Mouse (Mus musculus) CH12.LX (cell line): Measurements from ENCODE around the gene Lias. TPM values are rescaled to one million over a fixed set of nuclear protein-coding genes. Genes with fewer than 3 reads are reported as not detected.

Experiments
- DNase-seq: peaks from one replicate; pipeline ENCODE4 v3.0.0-alpha.2; 2013; ENCODE audit errors: extremely low read depth
- H3K27ac ChIP-seq: 2 replicates; pipeline ENCODE4 v1.5.1; 2012; ENCODE audit warnings: low read depth, mild to moderate bottlenecking, control low read depth, moderate library complexity; ENCODE audit not compliant: insufficient read depth
- H3K27me3 ChIP-seq: replicated peaks from 2 replicates; pipeline ENCODE3; 2012; ENCODE audit warnings: inconsistent platforms
- H3K36me3 ChIP-seq, 2 experiments: replicated peaks in 1 of 2; 2 replicates each; pipeline versions ENCODE3 to v1.6.1; 2012; ENCODE audit warnings: inconsistent platforms in 1 of 2, low read length in 1 of 2, mild to moderate bottlenecking in 1 of 2, mixed read lengths in 1 of 2, moderate library complexity in 1 of 2; ENCODE audit not compliant: control insufficient read depth in 1 of 2, insufficient read depth in 1 of 2
- H3K4me1 ChIP-seq, 2 experiments: 2 replicates each; pipeline ENCODE4 v1.6.1; 2012; ENCODE audit warnings: inconsistent platforms in 1 of 2, moderate library complexity in 1 of 2; ENCODE audit not compliant: insufficient read depth in 2 of 2, control insufficient read depth in 1 of 2
- H3K4me2 ChIP-seq: 2 replicates; pipeline ENCODE4 v1.6.1; 2012; ENCODE audit warnings: low read depth, mild to moderate bottlenecking, control low read depth; ENCODE audit not compliant: poor library complexity, insufficient read depth, severe bottlenecking
- H3K4me3 ChIP-seq, 3 experiments: fragments of 150-350 bp in 1 of 3; sonication (generic) in 1 of 3; replicated peaks in 1 of 3; 2 replicates each; pipeline versions ENCODE3 to v1.5.1; 2011 to 2012; ENCODE audit warnings: low read depth in 2 of 3, low read length in 2 of 3, mild to moderate bottlenecking in 2 of 3, moderate library complexity in 2 of 3, control low read depth in 1 of 3, improper control_type of control experiment in 1 of 3, inconsistent platforms in 1 of 3, mixed read lengths in 1 of 3; ENCODE audit not compliant: poor library complexity in 1 of 3
- H3K79me2 ChIP-seq: replicated peaks from 2 replicates; pipeline ENCODE4 v1.6.1; 2012; ENCODE audit warnings: mild to moderate bottlenecking, moderate library complexity; ENCODE audit not compliant: control insufficient read depth, poor library complexity, insufficient read depth, severe bottlenecking; ENCODE audit errors: extremely low read depth
- H3K9ac ChIP-seq: 2 replicates; pipeline ENCODE4 v1.6.1; 2012; ENCODE audit warnings: low read depth, mild to moderate bottlenecking, control low read depth, moderate library complexity; ENCODE audit not compliant: insufficient read depth
- H3K9me3 ChIP-seq: replicated peaks from 2 replicates; pipeline ENCODE3; 2012; ENCODE audit warnings: low read length, inconsistent platforms, mixed read lengths
- CHD1 ChIP-seq: IDR thresholded peaks from 2 replicates; pipeline ENCODE4 v1.6.1; 2012; ENCODE audit warnings: low read depth, low read length, improper control_type of control experiment, inconsistent platforms
- CHD2 ChIP-seq: IDR thresholded peaks from 2 replicates; pipeline ENCODE4 v1.6.1; 2011; ENCODE audit warnings: low read length, improper control_type of control experiment
- CTCF ChIP-seq, 2 experiments: IDR thresholded peaks in 1 of 2; conservative IDR thresholded peaks in 1 of 2; 2 replicates each; pipeline ENCODE4 v1.5.1; 2011 to 2012; ENCODE audit warnings: low read depth in 2 of 2, low read length in 2 of 2, improper control_type of control experiment in 1 of 2, inconsistent platforms in 1 of 2, mild to moderate bottlenecking in 1 of 2, moderate library complexity in 1 of 2
- E2F4 ChIP-seq: IDR thresholded peaks from 2 replicates; pipeline ENCODE4 v1.6.1; 2011; ENCODE audit warnings: low read depth, low read length, improper control_type of control experiment; ENCODE audit not compliant: insufficient replicate concordance
- ELF1 ChIP-seq: IDR thresholded peaks from 2 replicates; pipeline ENCODE4 v1.6.1; 2014; ENCODE audit warnings: low read depth, mild to moderate bottlenecking, inconsistent platforms, low read length, improper control_type of control experiment
- EP300 ChIP-seq: IDR thresholded peaks from 2 replicates; pipeline ENCODE4 v1.6.1; 2011; ENCODE audit warnings: low read length, improper control_type of control experiment
- ETS1 ChIP-seq: conservative IDR thresholded peaks from 2 replicates; pipeline ENCODE4 v1.6.1; 2012; ENCODE audit warnings: low read depth, mild to moderate bottlenecking, inconsistent platforms, low read length, improper control_type of control experiment, moderate library complexity
- JUN ChIP-seq: IDR thresholded peaks from 2 replicates; pipeline ENCODE4 v1.6.1; 2011; ENCODE audit warnings: low read depth, mild to moderate bottlenecking, low read length, improper control_type of control experiment, moderate library complexity; ENCODE audit not compliant: insufficient read depth
- JUND ChIP-seq: conservative IDR thresholded peaks from 2 replicates; pipeline ENCODE4 v1.6.1; 2011; ENCODE audit warnings: low read depth, low read length, improper control_type of control experiment
- KAT2A ChIP-seq: IDR thresholded peaks from 2 replicates; pipeline ENCODE4 v1.6.1; 2012; ENCODE audit warnings: low read length, improper control_type of control experiment, inconsistent platforms; ENCODE audit not compliant: insufficient replicate concordance
- MAFK ChIP-seq: IDR thresholded peaks from 2 replicates; pipeline ENCODE4 v1.6.1; 2011; ENCODE audit warnings: low read length, improper control_type of control experiment; ENCODE audit not compliant: insufficient replicate concordance
- MXI1 ChIP-seq: IDR thresholded peaks from 2 replicates; pipeline ENCODE4 v1.6.1; 2011; ENCODE audit warnings: mild to moderate bottlenecking, low read depth, low read length, improper control_type of control experiment
- NELFE ChIP-seq: IDR thresholded peaks from 2 replicates; pipeline ENCODE4 v1.6.1; 2011; ENCODE audit warnings: low read depth, low read length, improper control_type of control experiment
- PAX5 ChIP-seq: IDR thresholded peaks from 2 replicates; pipeline ENCODE4 v1.6.1; 2012; ENCODE audit warnings: low read length, inconsistent platforms, mixed read lengths
- POLR2A ChIP-seq: IDR thresholded peaks from 2 replicates; pipeline ENCODE4 v1.6.1; 2011; ENCODE audit warnings: low read depth, mild to moderate bottlenecking, improper control_type of control experiment, low read length
- RAD21 ChIP-seq: IDR thresholded peaks from 2 replicates; pipeline ENCODE4 v1.6.1; 2011; ENCODE audit warnings: low read depth, mild to moderate bottlenecking, low read length, improper control_type of control experiment, moderate library complexity
- RCOR1 ChIP-seq: conservative IDR thresholded peaks from 2 replicates; pipeline ENCODE4 v1.6.1; 2012; ENCODE audit warnings: low read depth, mild to moderate bottlenecking, inconsistent platforms, low read length, improper control_type of control experiment
- SMC3 ChIP-seq: IDR thresholded peaks from 2 replicates; pipeline ENCODE4 v1.6.1; 2011; ENCODE audit warnings: low read depth, low read length, improper control_type of control experiment
- TBP ChIP-seq: conservative IDR thresholded peaks from 2 replicates; pipeline ENCODE4 v1.6.1; 2011; ENCODE audit warnings: low read depth, low read length, improper control_type of control experiment
- UBTF ChIP-seq: IDR thresholded peaks from 2 replicates; pipeline ENCODE4 v1.6.1; 2012; ENCODE audit warnings: low read depth, mild to moderate bottlenecking, inconsistent platforms, low read length, improper control_type of control experiment, moderate library complexity
- USF1 ChIP-seq: IDR thresholded peaks from 2 replicates; pipeline ENCODE4 v1.6.1; 2014; ENCODE audit warnings: low read depth, mild to moderate bottlenecking, inconsistent platforms, low read length, improper control_type of control experiment
- USF2 ChIP-seq: conservative IDR thresholded peaks from 2 replicates; pipeline ENCODE4 v1.6.1; 2011; ENCODE audit warnings: low read depth, low read length, improper control_type of control experiment
- ZKSCAN1 ChIP-seq: IDR thresholded peaks from 2 replicates; pipeline ENCODE4 v1.6.1; 2012; ENCODE audit warnings: low read depth, inconsistent platforms, low read length, improper control_type of control experiment, borderline replicate concordance
- ZMIZ1 ChIP-seq: IDR thresholded peaks from 2 replicates; pipeline ENCODE4 v1.6.1; 2012; ENCODE audit warnings: low read depth, mild to moderate bottlenecking, inconsistent platforms, low read length, improper control_type of control experiment
- dilution Hi-C: fragments of 300-500 bp; cut with MboI; formaldehyde crosslinking; loops from 2 replicates; pipeline ENCODE4 v1.14.3; 2020; ENCODE audit warnings: low sequenced_read_pairs; ENCODE audit not compliant: extremely low pct_unique_long_range_greater_than_20kb, extremely low pct_ligation_motif_present
- in situ Hi-C: fragments of 300-500 bp; cut with MboI; formaldehyde crosslinking; loops from 3 replicates; pipeline ENCODE4 v1.14.3; 2019; ENCODE audit warnings: low sequenced_read_pairs, low pct_ligation_motif_present, low pct_unique_long_range_greater_than_20kb, mixed read lengths
- polyA plus RNA-seq: library from polyadenylated mRNA; unstranded; fragments of >175 nt; gene quantifications from 2 replicates; pipeline ENCODE4 v1.2.1, GENCODE M21; 2012; ENCODE audit warnings: low read depth; ENCODE audit not compliant: insufficient read length
- total RNA-seq, 2 experiments: library from RNA; depleted of rRNA; stranded (reverse); fragments of 300-350 nt in 1 of 2; fragments of >200 nt in 1 of 2; gene quantifications; 2 replicates each; pipeline ENCODE4 v1.2.3; 2012 to 2014

Lias gene
- total and polyA plus RNA-seq, 3 experiments = 34.6 to 57.7 (median 52.6) TPM

GRCm38 (mm10) chr5:65374746-65375145 lies 16.6 kb upstream of the Lias start:
- H3K27ac ChIP-seq = no peak overlapping the region
- H3K27me3 ChIP-seq = no peaks in the 10 kb centered on the region
- no peaks in the 10 kb centered on the region for H3K36me3 ChIP-seq
- in situ Hi-C loops = no loop called here
- TF ChIP-seq USF1 (no peak), KAT2A (no peak), ZKSCAN1 (no peak), RAD21 (no peak), POLR2A (no peak), USF2 (no peak), UBTF (no peak), ELF1 (no peak), SMC3 (no peak)
- TF ChIP-seq, all 38 proteins: peak for 0
- dilution Hi-C loops = no loop called here
- H3K79me2 ChIP-seq = no peaks in the 10 kb centered on the region
- no peaks in the 10 kb centered on the region; a peak in 1 of 4 replicates for H3K4me1 ChIP-seq
- H3K9me3 ChIP-seq = no peaks in the 10 kb centered on the region
- no peak overlapping the region for H3K4me3 ChIP-seq
- H3K4me2 ChIP-seq = no peak overlapping the region
- H3K9ac ChIP-seq = no peak overlapping the region
- DNase-seq = no peak

GRCm38 (mm10) chr5:65385704-65386103 lies 5.6 kb upstream of the Lias start:
- dilution Hi-C loops (no loop called here), in situ Hi-C loops (no loop called here)
- H3K9me3 ChIP-seq = no peaks in the 10 kb centered on the region

GRCm38 (mm10) chr5:65387008-65387867 lies 4.1 kb upstream of the Lias start:
- no peak overlapping the region for H3K27ac ChIP-seq
- peaks cover 26% of the 10 kb centered on the region for H3K79me2 ChIP-seq
- DNase-seq = no peak
- H3K9me3 ChIP-seq = no peaks in the 10 kb centered on the region
- dilution Hi-C loops (no loop called here), in situ Hi-C loops (no loop called here)
- H3K4me3 ChIP-seq = no peak overlapping the region
- no peak overlapping the region for H3K9ac ChIP-seq
- peaks cover 32 to 40% of the 10 kb centered on the region in 2 experiments for H3K36me3 ChIP-seq
- H3K4me2 ChIP-seq = no peak overlapping the region
- H3K4me1 ChIP-seq = peaks cover 0 to 19% of the 10 kb centered on the region in 2 experiments; a peak in 2 of 4 replicates
- H3K27me3 ChIP-seq = no peaks in the 10 kb centered on the region
- TF ChIP-seq NELFE (peak; percentile 42; the same call in 1 of the 2 replicates), RCOR1 (peak; percentile 53; the same call in 1 of the 2 replicates), MXI1 (no peak), CTCF (conservative IDR thresholded peaks at IDR 0.05 in 1 of 2, IDR thresholded peaks at IDR 0.05 in 1 of 2; ENCODE audit: low read depth in 2 of 2, low read length in 2 of 2) (no peak), ETS1 (no peak), USF1 (no peak), E2F4 (no peak), MAFK (no peak), CHD2 (peak; percentile 50; the same call in 1 of the 2 replicates), EP300 (no peak), TBP (no peak), JUND (no peak), PAX5 (no peak), JUN (no peak), USF2 (no peak), KAT2A (no peak), POLR2A (peak; percentile 37), CHD1 (no peak)

More at GRCm38 (mm10) chr5:65385704-65386103, 5.6 kb upstream of the Lias start:
- TF ChIP-seq USF2 = no peak
- peak; percentile 36; the same call in 1 of the 2 replicates for TF ChIP-seq ZMIZ1
- 0 out of 2 replicates have a peak, but pooled peaks have one; percentile 5 for TF ChIP-seq MAFK
- Histone ChIP-seq H3K4me3 (no peak overlapping the region), H3K4me1 (peaks cover 0 to 16% of the 10 kb centered on the region in 2 experiments; a peak in 2 of 4 replicates), H3K79me2 (peaks cover 21% of the 10 kb centered on the region), H3K4me2 (no peak overlapping the region), H3K27ac (no peak overlapping the region), H3K27me3 (no peaks in the 10 kb centered on the region), H3K36me3 (peaks cover 32 to 40% of the 10 kb centered on the region in 2 experiments), H3K9ac (no peak overlapping the region)
- no peak for DNase-seq
